Mouse (Mus musculus) kidney, adult 18-20 months (tissue): ENCODE data around the gene Actl6a.
"Not testable (repeated sequence)": the region's sequence is repeated elsewhere in the genome, so short reads cannot be mapped to it uniquely, and the experiment has no call there.

Source experiments
- DNase-seq: peaks from one replicate; pipeline ENCODE4 v3.0.0; 2021

The Actl6a gene

GRCm38 (mm10) chr3:32694737-32695582, 11.1 kb upstream of the Actl6a start:
- no peak for DNase-seq

- DNase-seq = no peak
Measured at GRCm38 (mm10) chr3:32695583-32695980, 10.5 kb upstream of the Actl6a start.

GRCm38 (mm10) chr3:32698228-32698863, 7.8 kb upstream of the Actl6a start:
- DNase-seq = peak; percentile 91

GRCm38 (mm10) chr3:32704021-32704420, 2.1 kb upstream of the Actl6a start:
- DNase-seq = not testable (repeated sequence)

GRCm38 (mm10) chr3:32704632-32705031, 1.5 kb upstream of the Actl6a start:
- not testable (repeated sequence) for DNase-seq

- DNase-seq = no peak
Measured at GRCm38 (mm10) chr3:32708052-32708367, 1.9 kb downstream of the Actl6a start.

GRCm38 (mm10) chr3:32708368-32709231, 2.5 kb downstream of the Actl6a start:
- DNase-seq = peak; percentile 99

- no peak for DNase-seq
Measured at GRCm38 (mm10) chr3:32709388-32709787, 3.3 kb downstream of the Actl6a start.

- DNase-seq = no peak
Measured at GRCm38 (mm10) chr3:32713711-32714110, 7.6 kb downstream of the Actl6a start.

GRCm38 (mm10) chr3:32717403-32717802, 11.3 kb downstream of the Actl6a start:
- DNase-seq = not testable (repeated sequence)

- no peak for DNase-seq
Measured at GRCm38 (mm10) chr3:32718271-32718670, 12.2 kb downstream of the Actl6a start.

- no peak for DNase-seq
Measured at GRCm38 (mm10) chr3:32724191-32724590, 18.1 kb downstream of the Actl6a start.

GRCm38 (mm10) chr3:32725951-32726350, 19.9 kb downstream of the Actl6a start:
- DNase-seq = no peak

GRCm38 (mm10) chr3:32727861-32728260, 21.8 kb downstream of the Actl6a start:
- DNase-seq = no peak

GRCm38 (mm10) chr3:32736244-32737171, 30.4 kb downstream of the Actl6a start, which contains the start of gene Ndufb5:
TSS of gene Ndufb5 (plus strand) at chr3:32736990.
- DNase-seq = peak; percentile 99

GRCm38 (mm10) chr3:32737172-32737655, 31.1 kb downstream of the Actl6a start, which contains the start of gene Mrpl47:
TSS of gene Mrpl47 (minus strand) at chr3:32737605.
- no peak for DNase-seq

GRCm38 (mm10) chr3:32738549-32738948, 32.5 kb downstream of the Actl6a start:
- no peak for DNase-seq

- DNase-seq = no peak
Measured at GRCm38 (mm10) chr3:32742276-32742780, 36.2 kb downstream of the Actl6a start.

- DNase-seq = no peak
Measured at GRCm38 (mm10) chr3:32745001-32745400, 38.9 kb downstream of the Actl6a start.

- not testable (repeated sequence) for DNase-seq
Measured at GRCm38 (mm10) chr3:32745426-32745825, 39.3 kb downstream of the Actl6a start.

- DNase-seq = no peak
Measured at GRCm38 (mm10) chr3:32748384-32748783, 42.3 kb downstream of the Actl6a start.
